In the genomic region with DNA sequence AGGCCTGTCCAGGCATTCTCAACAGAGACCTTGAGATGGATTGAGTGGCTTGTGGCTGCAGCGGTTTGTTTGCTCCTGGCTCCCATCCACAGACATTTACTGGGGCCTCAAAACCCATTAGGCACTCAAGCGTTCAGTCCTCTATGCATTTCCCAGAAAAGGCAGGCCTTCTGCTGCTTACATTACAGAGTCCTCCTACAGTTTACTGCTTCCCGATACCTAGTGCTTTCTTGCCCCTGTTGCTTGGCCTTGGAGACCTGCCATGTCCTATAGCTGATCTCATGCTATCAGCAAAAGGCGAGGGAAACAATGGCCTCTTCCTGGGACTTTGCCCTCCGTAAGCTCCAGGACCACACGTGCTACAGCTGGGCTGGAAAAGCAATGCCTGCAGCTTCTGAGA, we compare ENCODE assay signal across 9 mouse cellular contexts.
DNase-seq lines count a peak whose midpoint lies in the region; ATAC-seq lines count a peak whose summit lies in the region.
"Had no signal": no experiment of that assay in that cellular context is flagged by ENCODE, and none has a peak within 500 bp of the region (broad histone marks: within the 10 kb centered on the region; RNA-seq: fewer than 3 reads in every experiment).

No protein-coding gene starts in this region.

- no peak overlapping the region for H3K9ac ChIP-seq in embryonic facial prominence, embryonic 14.5 days (ENCODE audit: low read depth, low read length)
- no peak overlapping the region for H3K9ac ChIP-seq in intestine, embryonic 15.5 days
- H3K9ac ChIP-seq: limb, embryonic 15.5 days had no signal

- H3K4me2 ChIP-seq in embryonic facial prominence, embryonic 14.5 days (ENCODE audit: low read depth, low read length), result no peak overlapping the region
- no peak overlapping the region for H3K4me2 ChIP-seq in intestine, embryonic 15.5 days (replicated peaks)
- H3K4me2 ChIP-seq: limb, embryonic 15.5 days had no signal

- WGBS in embryonic facial prominence, embryonic 14.5 days, result 65% methylated on average over 6 of the region's 6 CpGs
- WGBS in intestine, embryonic 15.5 days, result 11% methylated on average over 6 of the region's 6 CpGs

- H3K9me3 ChIP-seq in embryonic facial prominence, embryonic 14.5 days (ENCODE audit: control insufficient read depth, low read length), result no peaks in the 10 kb centered on the region
- no peaks in the 10 kb centered on the region for H3K9me3 ChIP-seq in intestine, embryonic 15.5 days
- H3K9me3 ChIP-seq: limb, embryonic 15.5 days had no signal

- no peaks in the 10 kb centered on the region for H3K27me3 ChIP-seq in embryonic facial prominence, embryonic 14.5 days (replicated peaks; ENCODE audit: control insufficient read depth, insufficient read depth, low read length)
- no peaks in the 10 kb centered on the region for H3K27me3 ChIP-seq in intestine, embryonic 15.5 days (replicated peaks)
- H3K27me3 ChIP-seq: limb, embryonic 15.5 days had no signal

- H3K36me3 ChIP-seq in embryonic facial prominence, embryonic 14.5 days (ENCODE audit: control insufficient read depth, insufficient read depth, low read length), result no peaks in the 10 kb centered on the region
- no peaks in the 10 kb centered on the region for H3K36me3 ChIP-seq in intestine, embryonic 15.5 days
- H3K36me3 ChIP-seq: limb, embryonic 15.5 days had no signal

- DNase-seq in kidney, adult 11 months, result peak; percentile 67
- no peak for DNase-seq in kidney, adult 9 months
- DNase-seq in embryonic facial prominence, embryonic 14.5 days (ENCODE audit: low spot score), result peak; percentile 80
- DNase-seq in lung, postnatal 14 days, result peak; percentile 18
- DNase-seq in layer of hippocampus, postnatal 36 days, result no peak
- DNase-seq in gastrocnemius, adult 8-10 months (ENCODE audit: low spot score in 2 of 2), result no peak
- DNase-seq: thymus, adult 2 months had no signal

- peak; percentile 60 for ATAC-seq in embryonic facial prominence, embryonic 14.5 days (ENCODE audit: low read depth)
- ATAC-seq in intestine, embryonic 15.5 days, result peak; percentile 60

- no peak overlapping the region; the same call in 1 of the 2 replicates for H3K27ac ChIP-seq in embryonic facial prominence, embryonic 14.5 days (replicated peaks; ENCODE audit: low read depth, low read length)
- H3K27ac ChIP-seq in intestine, embryonic 15.5 days, result peak overlapping the region; percentile 91
- H3K27ac ChIP-seq: limb, embryonic 15.5 days had no signal

- peaks cover 21% of the 10 kb centered on the region for H3K4me1 ChIP-seq in embryonic facial prominence, embryonic 14.5 days (ENCODE audit: control insufficient read depth, insufficient read depth, low read length)
- H3K4me1 ChIP-seq in intestine, embryonic 15.5 days (replicated peaks), result peaks cover 31% of the 10 kb centered on the region

- no peak overlapping the region for H3K4me3 ChIP-seq in embryonic facial prominence, embryonic 14.5 days (ENCODE audit: low read depth, low read length)
- H3K4me3 ChIP-seq in intestine, embryonic 15.5 days (replicated peaks), result no peak overlapping the region
- H3K4me3 ChIP-seq: limb, embryonic 15.5 days had no signal

Comparison
In these comparisons a context has a peak if more than half of its experiments do, and no peak if none do; other contexts are left out.
1. DNase-seq: peak in kidney, adult 11 months (single experiment), embryonic facial prominence, embryonic 14.5 days (single experiment) and lung, postnatal 14 days (single experiment); none in kidney, adult 9 months (single experiment), layer of hippocampus, postnatal 36 days (0 of 2) and gastrocnemius, adult 8-10 months (0 of 2).